Mouse (Mus musculus): Measurements from ENCODE around the gene Fau.

- TF ChIP-seq HCFC1 (IDR thresholded peaks at IDR 0.05; ENCODE audit: low read depth, low read length) (no peak), USF1 (IDR thresholded peaks at IDR 0.05; ENCODE audit: low read depth, low read length) (no peak), POLR2A (IDR thresholded peaks at IDR 0.05; ENCODE audit: control insufficient read depth in 1 of 2, insufficient read depth in 1 of 2, low read depth in 1 of 2, low read length in 2 of 2, poor library complexity in 1 of 2) (no peak), EP300 (IDR thresholded peaks at IDR 0.05; ENCODE audit: low read depth in 1 of 2, low read length in 2 of 2) (no peak), CTCF (IDR thresholded peaks at IDR 0.05 in 2 of 3, conservative IDR thresholded peaks at IDR 0.05 in 1 of 3; ENCODE audit: control insufficient read depth in 1 of 3, insufficient read depth in 1 of 3, low read depth in 2 of 3, low read length in 3 of 3, poor library complexity in 1 of 3, severe bottlenecking in 1 of 3) (no peak), JUND (IDR thresholded peaks at IDR 0.05; ENCODE audit: low read depth, low read length) (no peak), GABPA (IDR thresholded peaks at IDR 0.05; ENCODE audit: low read depth, low read length) (no peak), ZMIZ1 (IDR thresholded peaks at IDR 0.05; ENCODE audit: low read depth, low read length) (no peak)
These were observed 8.8 kb upstream of the Fau start for GRCm38 (mm10) chr19:6048681-6049410.
